Mouse (Mus musculus) erythroblast, embryonic 14.5 days (primary cell): Measurements from ENCODE around the gene Smarcd1.

ENCODE experiments used
- GATA1 ChIP-seq: IDR thresholded peaks from 2 replicates; pipeline ENCODE4 v1.6.1; 2012; ENCODE audit warnings: low read length, inconsistent platforms, mixed read lengths
- TAL1 ChIP-seq: IDR thresholded peaks from 3 replicates; pipeline ENCODE4 v1.6.1; 2012; ENCODE audit warnings: low read length, inconsistent platforms, mixed read lengths

DNA sequence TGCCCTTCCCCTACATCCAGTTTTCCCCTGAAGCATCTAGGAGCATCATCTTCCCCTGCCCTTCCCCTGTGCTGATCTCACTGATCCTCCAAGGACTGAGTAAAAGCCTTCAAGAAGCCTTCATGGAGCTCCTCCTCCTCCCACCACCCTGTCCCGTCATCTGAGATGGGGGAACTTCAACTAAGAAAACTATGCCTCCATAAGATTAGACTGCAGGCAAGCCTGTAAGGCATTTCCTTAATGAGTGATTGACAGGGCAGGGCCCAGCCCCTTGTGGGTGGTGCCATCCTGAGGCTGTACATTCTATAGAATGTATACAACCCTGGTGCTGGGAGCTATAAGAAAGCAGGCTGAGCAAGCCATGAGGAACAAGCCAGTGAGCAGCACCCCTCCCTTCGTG is 43.5 kb upstream of the Smarcd1 start:
- TF ChIP-seq TAL1 (no peak), GATA1 (no peak)
